Mouse (Mus musculus) hindbrain, embryonic 11.5 days (tissue): ENCODE measurements around the gene Commd7. TPM values are rescaled to one million over a fixed set of nuclear protein-coding genes. Genes with fewer than 3 reads are reported as not detected.

Source experiments
- ATAC-seq: fragments of 200-750 bp; cut with Nextera tagmentation; 2 replicates; pipeline ENCODE4 v1.8.0; 2017; ENCODE audit warnings: mild to moderate bottlenecking, moderate TSS enrichment, moderate library complexity; ENCODE audit not compliant: low FRiP score
- DNase-seq: peaks from one replicate; pipeline ENCODE4 v3.0.0-alpha.2; 2015; ENCODE audit warnings: low spot score
- H3K27ac ChIP-seq: fragments of 300-500 bp; sonication (generic); 2 replicates; pipeline ENCODE4 v1.5.1; 2014; ENCODE audit warnings: mild to moderate bottlenecking, low read depth, low read length
- H3K27me3 ChIP-seq: fragments of 300-500 bp; sonication (generic); 2 replicates; pipeline ENCODE4 v1.6.1; 2014; ENCODE audit warnings: mild to moderate bottlenecking, low read length, moderate library complexity, mixed read lengths; ENCODE audit not compliant: control insufficient read depth, insufficient read depth
- H3K36me3 ChIP-seq: fragments of 300-500 bp; sonication (generic); 2 replicates; pipeline ENCODE4 v1.6.1; 2014; ENCODE audit warnings: mild to moderate bottlenecking, low read length, moderate library complexity, mixed read lengths; ENCODE audit not compliant: control insufficient read depth, insufficient read depth
- H3K4me1 ChIP-seq: fragments of 300-500 bp; sonication (generic); replicated peaks from 2 replicates; pipeline ENCODE4 v1.6.1; 2014; ENCODE audit warnings: low read length, mixed read lengths; ENCODE audit not compliant: control insufficient read depth, insufficient read depth
- H3K4me2 ChIP-seq: fragments of 300-500 bp; sonication (generic); replicated peaks from 2 replicates; pipeline ENCODE4 v1.6.1; 2014; ENCODE audit warnings: mild to moderate bottlenecking, low read depth, low read length
- H3K4me3 ChIP-seq: fragments of 300-500 bp; sonication (generic); 2 replicates; pipeline ENCODE4 v1.5.1; 2014; ENCODE audit warnings: low read depth, low read length
- H3K9ac ChIP-seq: fragments of 300-500 bp; sonication (generic); 2 replicates; pipeline ENCODE4 v1.6.1; 2014; ENCODE audit warnings: low read depth, low read length
- H3K9me3 ChIP-seq: fragments of 300-500 bp; sonication (generic); 2 replicates; pipeline ENCODE4 v1.6.1; 2016; ENCODE audit warnings: low read length; ENCODE audit not compliant: control insufficient read depth
- WGBS: fragments of 180-500 bp; shearing (Covaris S2); extraction: QIAGEN DNeasy Blood & Tissue Kit; methylation state at CpG from one replicate; pipeline ENCODE4 v1.1.7; 2014; 5-methylcytosine and 5-hydroxymethylcytosine counted together
- polyA plus RNA-seq: library from polyadenylated mRNA; unstranded; fragments of >200 nt; fragmentation: Nextera tagmentation; extraction: Ambion mirVana; gene quantifications from 2 replicates; pipeline ENCODE4 v1.2.1, GENCODE M21; 2014

Commd7 gene
- polyA plus RNA-seq, 1 experiment from 2014 or later: 60.0 TPM

GRCm38 (mm10) chr2:153611743-153612142 lies 20.8 kb downstream of the Commd7 start:
- no peak overlapping the region for H3K4me3 ChIP-seq
- no peak for DNase-seq
- no peak overlapping the region for H3K27ac ChIP-seq
- H3K4me2 ChIP-seq: no peak overlapping the region
- H3K9me3 ChIP-seq: no peaks in the 10 kb centered on the region
- H3K36me3 ChIP-seq: no peaks in the 10 kb centered on the region
- WGBS: 90% methylated on average over 1 of the region's 1 CpGs
- H3K9ac ChIP-seq: no peak overlapping the region
- 0 out of 2 replicates have a peak, but pooled peaks cover 4% of the 10 kb centered on the region for H3K4me1 ChIP-seq
- no peaks in the 10 kb centered on the region for H3K27me3 ChIP-seq
- no peak for ATAC-seq

- Histone ChIP-seq H3K4me3 (no peak overlapping the region), H3K36me3 (no peaks in the 10 kb centered on the region), H3K9ac (peak overlapping the region; percentile 46; the same call in 1 of the 2 replicates), H3K27ac (peak overlapping the region; percentile 73), H3K27me3 (no peaks in the 10 kb centered on the region), H3K4me2 (no peak overlapping the region; the same call in 1 of the 2 replicates), H3K4me1 (0 out of 2 replicates have a peak, but pooled peaks cover 4% of the 10 kb centered on the region), H3K9me3 (no peaks in the 10 kb centered on the region)
- no peak for DNase-seq
- 64% methylated on average over 7 of the region's 7 CpGs for WGBS
- peak; percentile 1; the same call in 1 of the 2 replicates for ATAC-seq
These were observed 21.3 kb downstream of the Commd7 start for GRCm38 (mm10) chr2:153611241-153611630.

GRCm38 (mm10) chr2:153610426-153611240 lies 21.9 kb downstream of the Commd7 start:
- Histone ChIP-seq H3K4me2 (no peak overlapping the region; the same call in 1 of the 2 replicates), H3K9ac (peak overlapping the region; percentile 46; the same call in 1 of the 2 replicates), H3K27me3 (no peaks in the 10 kb centered on the region), H3K4me3 (no peak overlapping the region), H3K4me1 (0 out of 2 replicates have a peak, but pooled peaks cover 4% of the 10 kb centered on the region), H3K9me3 (no peaks in the 10 kb centered on the region), H3K36me3 (no peaks in the 10 kb centered on the region), H3K27ac (peak overlapping the region; percentile 73)
- WGBS: 12% methylated on average over 14 of the region's 14 CpGs
- DNase-seq (peak; percentile 59), ATAC-seq (peak; percentile 17)

- peak; percentile 79 for ATAC-seq
- Histone ChIP-seq H3K27ac (0 out of 2 replicates have a peak overlapping the region, but pooled peaks have one; percentile 21), H3K36me3 (no peaks in the 10 kb centered on the region), H3K27me3 (no peaks in the 10 kb centered on the region), H3K4me2 (no peak overlapping the region), H3K4me1 (0 out of 2 replicates have a peak, but pooled peaks cover 4% of the 10 kb centered on the region), H3K4me3 (no peak overlapping the region), H3K9ac (0 out of 2 replicates have a peak overlapping the region, but pooled peaks have one; percentile 17), H3K9me3 (no peaks in the 10 kb centered on the region)
- peak; percentile 91 for DNase-seq
- WGBS: 4% methylated on average over 9 of the region's 9 CpGs
These were observed 23.0 kb downstream of the Commd7 start for GRCm38 (mm10) chr2:153609548-153609947.

GRCm38 (mm10) chr2:153609058-153609457 lies 23.5 kb downstream of the Commd7 start:
- WGBS: 69% methylated on average over 8 of the region's 8 CpGs
- DNase-seq (no peak), ATAC-seq (no peak)
- Histone ChIP-seq H3K4me2 (no peak overlapping the region), H3K4me3 (no peak overlapping the region), H3K9me3 (no peaks in the 10 kb centered on the region), H3K36me3 (no peaks in the 10 kb centered on the region), H3K4me1 (0 out of 2 replicates have a peak, but pooled peaks cover 4% of the 10 kb centered on the region), H3K9ac (no peak overlapping the region), H3K27ac (no peak overlapping the region), H3K27me3 (no peaks in the 10 kb centered on the region)

- Histone ChIP-seq H3K4me3 (no peak overlapping the region), H3K27ac (no peak overlapping the region), H3K4me2 (no peak overlapping the region), H3K4me1 (0 out of 2 replicates have a peak, but pooled peaks cover 4% of the 10 kb centered on the region), H3K27me3 (no peaks in the 10 kb centered on the region), H3K9ac (no peak overlapping the region), H3K9me3 (no peaks in the 10 kb centered on the region), H3K36me3 (no peaks in the 10 kb centered on the region)
- DNase-seq (no peak), ATAC-seq (no peak)
- 87% methylated on average over 13 of the region's 13 CpGs for WGBS
These were observed 24.6 kb downstream of the Commd7 start for GRCm38 (mm10) chr2:153607870-153608515.

GRCm38 (mm10) chr2:153606421-153606820 lies 26.2 kb downstream of the Commd7 start:
- WGBS: 75% methylated on average over 3 of the region's 3 CpGs
- Histone ChIP-seq H3K36me3 (no peaks in the 10 kb centered on the region), H3K4me2 (no peak overlapping the region), H3K9ac (no peak overlapping the region), H3K9me3 (no peaks in the 10 kb centered on the region), H3K27ac (no peak overlapping the region), H3K4me3 (no peak overlapping the region), H3K27me3 (no peaks in the 10 kb centered on the region), H3K4me1 (0 out of 2 replicates have a peak, but pooled peaks cover 4% of the 10 kb centered on the region)
- ATAC-seq: no peak
- no peak for DNase-seq

- WGBS: 32% methylated on average over 4 of the region's 4 CpGs
- no peak overlapping the region for H3K4me2 ChIP-seq
- no peak overlapping the region for H3K9ac ChIP-seq
- no peak overlapping the region for H3K27ac ChIP-seq
- DNase-seq: no peak
- no peak for ATAC-seq
- H3K9me3 ChIP-seq: no peaks in the 10 kb centered on the region
- H3K36me3 ChIP-seq: no peaks in the 10 kb centered on the region
- no peaks in the 10 kb centered on the region for H3K27me3 ChIP-seq
- H3K4me1 ChIP-seq: 0 out of 2 replicates have a peak, but pooled peaks cover 2% of the 10 kb centered on the region
- H3K4me3 ChIP-seq: no peak overlapping the region
These were observed 28.9 kb downstream of the Commd7 start for GRCm38 (mm10) chr2:153603724-153604123.
